Mouse (Mus musculus): ENCODE data around the gene Atg13. TPM values are rescaled to one million over a fixed set of nuclear protein-coding genes. Genes with fewer than 3 reads are reported as not detected.
"Not testable (repeated sequence)": the region's sequence is repeated elsewhere in the genome, so short reads cannot be mapped to it uniquely, and the experiment has no call there.

Atg13 gene
- 28.1 and 28.7 TPM in 2 replicates for polyA plus RNA-seq (2016; fragmentation: Nextera tagmentation; extraction: Ambion mirVana)

- peak within 1 kb of the TSS; percentile 89 for H3K4me3 ChIP-seq (replicated peaks)
- H3K27me3 ChIP-seq, result no peaks in the 10 kb centered on the region
- peak; percentile 96 for ATAC-seq (ENCODE audit: insufficient number of reproducible peaks, insufficient read depth, low FRiP score, low TSS enrichment, low read depth)
- peak within 1 kb of the TSS; percentile 89 for H3K27ac ChIP-seq
- peaks cover 13% of the 10 kb centered on the region for H3K4me1 ChIP-seq (replicated peaks)
- H3K9ac ChIP-seq (replicated peaks), result peak within 1 kb of the TSS; percentile 81
- no peaks in the 10 kb centered on the region for H3K9me3 ChIP-seq
- peak within 1 kb of the TSS; percentile 86 for H3K4me2 ChIP-seq
- WGBS, result under 1% methylated on average over 66 of the region's 66 CpGs
- H3K36me3 ChIP-seq, result peaks cover 10% of the 10 kb centered on the region; the same call in 1 of the 2 replicates
These were observed at the start of gene Atg13, which contains the start of gene Harbi1 for GRCm38 (mm10) chr2:91710272-91711234. Gene Atg13, minus strand, starts transcription at chr2:91710576. Gene Harbi1, plus strand, starts transcription at chr2:91710852.

GRCm38 (mm10) chr2:91749811-91750261, 39.5 kb upstream of the Atg13 start:
- Histone ChIP-seq H3K9ac (replicated peaks) (no peak overlapping the region), H3K9me3 (no peaks in the 10 kb centered on the region), H3K4me2 (no peak overlapping the region), H3K27ac (no peak overlapping the region), H3K36me3 (no peaks in the 10 kb centered on the region), H3K4me1 (replicated peaks) (no peaks in the 10 kb centered on the region), H3K27me3 (no peaks in the 10 kb centered on the region), H3K4me3 (replicated peaks) (no peak overlapping the region)
- ATAC-seq (ENCODE audit: insufficient number of reproducible peaks, insufficient read depth, low FRiP score, low TSS enrichment, low read depth), result no peak
- WGBS, result 81% methylated on average over 2 of the region's 2 CpGs

- ATAC-seq (ENCODE audit: insufficient number of reproducible peaks, insufficient read depth, low FRiP score, low TSS enrichment, low read depth), result no peak
- Histone ChIP-seq H3K27me3 (no peaks in the 10 kb centered on the region), H3K4me3 (replicated peaks) (no peak overlapping the region), H3K36me3 (0 out of 2 replicates have a peak, but pooled peaks cover 4% of the 10 kb centered on the region), H3K9me3 (no peaks in the 10 kb centered on the region), H3K4me2 (no peak overlapping the region), H3K9ac (replicated peaks) (no peak overlapping the region), H3K27ac (no peak overlapping the region), H3K4me1 (replicated peaks) (no peaks in the 10 kb centered on the region)
- WGBS, result 90% methylated on average over 5 of the region's 5 CpGs
These were observed 34.3 kb upstream of the Atg13 start for GRCm38 (mm10) chr2:91744686-91745085.

- 98% methylated on average over 1 of the region's 1 CpGs for WGBS
- no peak for ATAC-seq (ENCODE audit: insufficient number of reproducible peaks, insufficient read depth, low FRiP score, low TSS enrichment, low read depth)
These were observed 29.2 kb upstream of the Atg13 start for GRCm38 (mm10) chr2:91739586-91739985.

GRCm38 (mm10) chr2:91735221-91735620, 24.8 kb upstream of the Atg13 start:
- Histone ChIP-seq H3K9me3 (no peaks in the 10 kb centered on the region), H3K36me3 (peaks cover 3% of the 10 kb centered on the region; the same call in 1 of the 2 replicates), H3K4me1 (replicated peaks) (no peaks in the 10 kb centered on the region), H3K27me3 (no peaks in the 10 kb centered on the region), H3K4me3 (replicated peaks) (no peak overlapping the region), H3K9ac (replicated peaks) (no peak overlapping the region), H3K4me2 (no peak overlapping the region), H3K27ac (no peak overlapping the region)
- 89% methylated on average over 5 of the region's 5 CpGs for WGBS
- no peak for ATAC-seq (ENCODE audit: insufficient number of reproducible peaks, insufficient read depth, low FRiP score, low TSS enrichment, low read depth)

More at GRCm38 (mm10) chr2:91739586-91739985, 29.2 kb upstream of the Atg13 start:
- no peaks in the 10 kb centered on the region for H3K27me3 ChIP-seq
- no peaks in the 10 kb centered on the region for H3K4me1 ChIP-seq (replicated peaks)
- no peak overlapping the region for H3K9ac ChIP-seq (replicated peaks)
- no peak overlapping the region for H3K4me3 ChIP-seq (replicated peaks)
- peaks cover 4% of the 10 kb centered on the region; the same call in 1 of the 2 replicates for H3K36me3 ChIP-seq
- H3K27ac ChIP-seq, result no peak overlapping the region
- no peak overlapping the region for H3K4me2 ChIP-seq
- no peaks in the 10 kb centered on the region for H3K9me3 ChIP-seq

- no peaks in the 10 kb centered on the region for H3K4me1 ChIP-seq (replicated peaks)
- ATAC-seq (ENCODE audit: insufficient number of reproducible peaks, insufficient read depth, low FRiP score, low TSS enrichment, low read depth), result peak; percentile 88
- peak within 1 kb of the TSS; percentile 97 for H3K9ac ChIP-seq (replicated peaks)
- H3K27me3 ChIP-seq, result 0 out of 2 replicates have a peak, but pooled peaks cover 6% of the 10 kb centered on the region
- H3K9me3 ChIP-seq, result no peaks in the 10 kb centered on the region
- peaks cover 3% of the 10 kb centered on the region; the same call in 1 of the 2 replicates for H3K36me3 ChIP-seq
- peak within 1 kb of the TSS; percentile 93 for H3K27ac ChIP-seq
- H3K4me3 ChIP-seq (replicated peaks), result peak within 1 kb of the TSS; percentile 97
- H3K4me2 ChIP-seq, result peak within 1 kb of the TSS; percentile 61
- WGBS, result under 1% methylated on average over 68 of the region's 68 CpGs
These were observed 19.8 kb upstream of the Atg13 start, which contains the start of gene Ambra1 for GRCm38 (mm10) chr2:91729971-91730821. Gene Ambra1, plus strand, starts transcription at chr2:91730134.

GRCm38 (mm10) chr2:91729571-91729970, 19.2 kb upstream of the Atg13 start:
- Histone ChIP-seq H3K9ac (replicated peaks) (0 out of 2 replicates have a peak overlapping the region, but pooled peaks have one; percentile 97), H3K27ac (no peak overlapping the region)
- no peak for ATAC-seq (ENCODE audit: insufficient number of reproducible peaks, insufficient read depth, low FRiP score, low TSS enrichment, low read depth)

GRCm38 (mm10) chr2:91727011-91727410, 16.6 kb upstream of the Atg13 start:
- Histone ChIP-seq H3K36me3 (no peaks in the 10 kb centered on the region), H3K4me3 (replicated peaks) (no peak overlapping the region), H3K9ac (replicated peaks) (no peak overlapping the region), H3K4me1 (replicated peaks) (no peaks in the 10 kb centered on the region), H3K27ac (no peak overlapping the region), H3K4me2 (no peak overlapping the region), H3K27me3 (0 out of 2 replicates have a peak, but pooled peaks cover 6% of the 10 kb centered on the region), H3K9me3 (no peaks in the 10 kb centered on the region)
- no peak for ATAC-seq (ENCODE audit: insufficient number of reproducible peaks, insufficient read depth, low FRiP score, low TSS enrichment, low read depth)
- 85% methylated on average over 3 of the region's 3 CpGs for WGBS

More at GRCm38 (mm10) chr2:91729571-91729970, 19.2 kb upstream of the Atg13 start:
- Histone ChIP-seq H3K4me2 (peak overlapping the region; percentile 61), H3K9me3 (no peaks in the 10 kb centered on the region), H3K27me3 (0 out of 2 replicates have a peak, but pooled peaks cover 6% of the 10 kb centered on the region), H3K4me1 (replicated peaks) (no peaks in the 10 kb centered on the region), H3K36me3 (peaks cover 3% of the 10 kb centered on the region; the same call in 1 of the 2 replicates), H3K4me3 (replicated peaks) (peak overlapping the region; percentile 97)
- 21% methylated on average over 4 of the region's 4 CpGs for WGBS

GRCm38 (mm10) chr2:91725476-91725875, 15.1 kb upstream of the Atg13 start:
- not testable (repeated sequence) for H3K9ac ChIP-seq (replicated peaks); H3K9me3 ChIP-seq; H3K4me2 ChIP-seq; H3K4me1 ChIP-seq (replicated peaks); H3K27me3 ChIP-seq; H3K27ac ChIP-seq; ATAC-seq (ENCODE audit: insufficient number of reproducible peaks, insufficient read depth, low FRiP score, low TSS enrichment, low read depth); H3K4me3 ChIP-seq (replicated peaks)
- H3K36me3 ChIP-seq, result peaks cover 10% of the 10 kb centered on the region
- WGBS, result 56% methylated on average over 4 of the region's 4 CpGs

- H3K4me1 ChIP-seq (replicated peaks), result no peaks in the 10 kb centered on the region
- no peaks in the 10 kb centered on the region for H3K9me3 ChIP-seq
- no peak for ATAC-seq (ENCODE audit: insufficient number of reproducible peaks, insufficient read depth, low FRiP score, low TSS enrichment, low read depth)
- H3K4me2 ChIP-seq, result no peak overlapping the region
- H3K27me3 ChIP-seq, result 0 out of 2 replicates have a peak, but pooled peaks cover 6% of the 10 kb centered on the region
- 65% methylated on average over 2 of the region's 2 CpGs for WGBS
- H3K9ac ChIP-seq (replicated peaks), result no peak overlapping the region
- H3K36me3 ChIP-seq, result peaks cover 18% of the 10 kb centered on the region
- H3K27ac ChIP-seq, result no peak overlapping the region
- H3K4me3 ChIP-seq (replicated peaks), result no peak overlapping the region
These were observed 14.3 kb upstream of the Atg13 start for GRCm38 (mm10) chr2:91724716-91725115.
